Mouse (Mus musculus) thymus, adult 2 months (tissue): ENCODE data around the gene Tomm5. TPM values are rescaled to one million over a fixed set of nuclear protein-coding genes. Genes with fewer than 3 reads are reported as not detected.
"Not testable (repeated sequence)": the region's sequence is repeated elsewhere in the genome, so short reads cannot be mapped to it uniquely, and the experiment has no call there.

ENCODE experiments used
- DNase-seq: peaks from one replicate; pipeline ENCODE4 v3.0.0; 2021
- H3K27ac ChIP-seq: fragments of 200-500 bp; 2 replicates; pipeline ENCODE4 v1.5.1; 2012; ENCODE audit warnings: low read length, control low read depth; ENCODE audit not compliant: control insufficient read depth, insufficient read depth
- H3K27me3 ChIP-seq: fragments of 200-500 bp; 2 replicates; pipeline ENCODE4 v1.6.1; 2012; ENCODE audit warnings: mild to moderate bottlenecking, low read length, moderate library complexity, mixed read lengths; ENCODE audit not compliant: control insufficient read depth, insufficient read depth
- H3K36me3 ChIP-seq: fragments of 200-500 bp; 2 replicates; pipeline ENCODE4 v1.6.1; 2012; ENCODE audit warnings: mild to moderate bottlenecking, low read length, moderate library complexity; ENCODE audit not compliant: control insufficient read depth, insufficient read depth
- H3K4me1 ChIP-seq: fragments of 200-500 bp; replicated peaks from 2 replicates; pipeline ENCODE4 v1.6.1; 2012; ENCODE audit warnings: low read length; ENCODE audit not compliant: control insufficient read depth, insufficient read depth
- H3K4me3 ChIP-seq: fragments of 200-500 bp; 2 replicates; pipeline ENCODE4 v1.5.1; 2012; ENCODE audit warnings: mild to moderate bottlenecking, low read length, control low read depth, moderate library complexity; ENCODE audit not compliant: control insufficient read depth, insufficient read depth
- CTCF ChIP-seq: fragments of 200-500 bp; IDR thresholded peaks from 2 replicates; pipeline ENCODE4 v1.5.1; 2012; ENCODE audit warnings: mild to moderate bottlenecking, control low read depth, low read length, moderate library complexity, borderline replicate concordance; ENCODE audit not compliant: control insufficient read depth, poor library complexity, insufficient read depth; ENCODE audit errors: extremely low read depth
- POLR2A ChIP-seq: fragments of 200-500 bp; IDR thresholded peaks from 2 replicates; pipeline ENCODE4 v1.6.1; 2012; ENCODE audit warnings: mild to moderate bottlenecking, low read length, control low read depth, moderate library complexity; ENCODE audit not compliant: control insufficient read depth, poor library complexity, insufficient read depth; ENCODE audit errors: extremely low read depth
- WGBS: fragments of 180-500 bp; shearing (Covaris S2); methylation state at CpG from one replicate; pipeline ENCODE4 v1.1.7; 2018; 5-methylcytosine and 5-hydroxymethylcytosine counted together
- polyA plus RNA-seq: library from polyadenylated mRNA; depleted of rRNA; stranded (reverse); fragments of >200 nt; gene quantifications from 2 replicates; pipeline ENCODE4 v1.2.3, GENCODE M21; 2012

Tomm5 gene
- polyA plus RNA-seq, 1 experiment = 92.4 TPM

GRCm38 (mm10) chr4:45097198-45097872 is 10.6 kb downstream of the Tomm5 start:
- 36% methylated on average over 7 of the region's 7 CpGs for WGBS
- Histone ChIP-seq H3K36me3 (no peaks in the 10 kb centered on the region), H3K4me3 (no peak overlapping the region), H3K27ac (no peak overlapping the region), H3K27me3 (no peaks in the 10 kb centered on the region), H3K4me1 (no peaks in the 10 kb centered on the region)
- TF ChIP-seq CTCF (peak; percentile 77; the same call in 1 of the 2 replicates), POLR2A (no peak)
- DNase-seq = peak; percentile 63

- Histone ChIP-seq H3K27me3 (no peaks in the 10 kb centered on the region), H3K27ac (no peak overlapping the region), H3K4me1 (peaks cover 5% of the 10 kb centered on the region; the same call in 1 of the 2 replicates), H3K4me3 (peak overlapping the region; percentile 76), H3K36me3 (no peaks in the 10 kb centered on the region)
- DNase-seq = no peak
- no peak for TF ChIP-seq CTCF
- no peak for TF ChIP-seq POLR2A
- 57% methylated on average over 8 of the region's 8 CpGs for WGBS
Measured at GRCm38 (mm10) chr4:45084895-45085290, 23.0 kb downstream of the Tomm5 start.

- H3K27ac ChIP-seq = no peak within 1 kb of the TSS
- under 1% methylated on average over 77 of the region's 77 CpGs for WGBS
- peak; percentile 92 for DNase-seq
- TF ChIP-seq CTCF = peak; percentile 29; the same call in 1 of the 2 replicates
- no peak for TF ChIP-seq POLR2A
- H3K36me3 ChIP-seq = no peaks in the 10 kb centered on the region
- H3K27me3 ChIP-seq = no peaks in the 10 kb centered on the region
- peak within 1 kb of the TSS; percentile 76 for H3K4me3 ChIP-seq
- H3K4me1 ChIP-seq = peaks cover 5% of the 10 kb centered on the region; the same call in 1 of the 2 replicates
Measured at GRCm38 (mm10) chr4:45084021-45084894, 23.7 kb downstream of the Tomm5 start, which contains the start of gene Fbxo10. Gene Fbxo10, minus strand, starts transcription at chr4:45084604.

GRCm38 (mm10) chr4:45083487-45083886 is 24.4 kb downstream of the Tomm5 start:
- 23% methylated on average over 8 of the region's 8 CpGs for WGBS
- no peak for TF ChIP-seq POLR2A
- TF ChIP-seq CTCF = no peak
- H3K27me3 ChIP-seq = no peaks in the 10 kb centered on the region
- H3K4me3 ChIP-seq = no peak overlapping the region
- H3K4me1 ChIP-seq = peaks cover 5% of the 10 kb centered on the region; the same call in 1 of the 2 replicates
- H3K36me3 ChIP-seq = no peaks in the 10 kb centered on the region
- no peak overlapping the region for H3K27ac ChIP-seq
- DNase-seq = no peak

GRCm38 (mm10) chr4:45082951-45083350 is 25.0 kb downstream of the Tomm5 start:
- 91% methylated on average over 9 of the region's 9 CpGs for WGBS
- Histone ChIP-seq H3K27me3 (no peaks in the 10 kb centered on the region), H3K4me1 (peaks cover 5% of the 10 kb centered on the region; the same call in 1 of the 2 replicates), H3K36me3 (no peaks in the 10 kb centered on the region), H3K4me3 (no peak overlapping the region), H3K27ac (no peak overlapping the region)
- no peak for DNase-seq
- TF ChIP-seq POLR2A = no peak
- no peak for TF ChIP-seq CTCF

GRCm38 (mm10) chr4:45081041-45081440 is 26.9 kb downstream of the Tomm5 start:
- H3K36me3 ChIP-seq, H3K4me1 ChIP-seq, H3K27me3 ChIP-seq, DNase-seq, H3K4me3 ChIP-seq, H3K27ac ChIP-seq: not testable (repeated sequence)
- WGBS = 87% methylated on average over 4 of the region's 4 CpGs

GRCm38 (mm10) chr4:45073544-45073943 is 34.4 kb downstream of the Tomm5 start:
- Histone ChIP-seq H3K27me3 (no peaks in the 10 kb centered on the region), H3K4me3 (no peak overlapping the region), H3K36me3 (no peaks in the 10 kb centered on the region), H3K27ac (no peak overlapping the region), H3K4me1 (no peaks in the 10 kb centered on the region; the same call in 1 of the 2 replicates)
- DNase-seq = no peak
- 87% methylated on average over 6 of the region's 6 CpGs for WGBS
- no peak for TF ChIP-seq POLR2A
- no peak for TF ChIP-seq CTCF
